Mouse (Mus musculus): ENCODE measurements around the gene Gabrb1.
A peak's percentile ranks its signal among the peaks of the same experiment; 100 is the strongest.

Gene Gabrb1

GRCm38 (mm10) chr5:71828996-71829395, 171.1 kb downstream of the Gabrb1 start:
- DNase-seq (ENCODE audit: low read depth, low spot score) = peak; percentile 36

DNA sequence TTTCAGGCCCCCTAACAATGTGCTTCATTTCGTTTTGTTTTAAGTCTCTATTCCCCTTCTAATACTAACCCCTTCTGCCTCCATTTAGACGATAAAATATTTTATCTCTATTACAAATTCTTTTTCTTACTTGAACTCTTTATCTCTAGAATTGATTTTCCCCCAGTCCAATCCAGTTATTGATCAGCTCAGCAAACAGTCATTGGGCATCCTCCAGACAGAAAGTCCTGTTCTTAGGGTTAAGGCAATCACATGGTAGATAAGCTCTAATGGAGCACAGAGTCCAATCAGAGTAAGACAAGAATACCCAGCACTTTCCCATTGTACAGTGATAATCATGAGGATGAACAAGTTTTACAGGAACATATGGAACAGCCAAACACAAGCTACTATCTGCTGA, 172.4 kb downstream of the Gabrb1 start:
- DNase-seq (ENCODE audit: low read depth, low spot score) = no peak

GRCm38 (mm10) chr5:71842241-71842640, 184.3 kb downstream of the Gabrb1 start:
- peak; percentile 47 for DNase-seq (ENCODE audit: low read depth, low spot score)

GRCm38 (mm10) chr5:71898214-71898613, 240.3 kb downstream of the Gabrb1 start:
- no peak for DNase-seq (ENCODE audit: low read depth, low spot score)

DNA sequence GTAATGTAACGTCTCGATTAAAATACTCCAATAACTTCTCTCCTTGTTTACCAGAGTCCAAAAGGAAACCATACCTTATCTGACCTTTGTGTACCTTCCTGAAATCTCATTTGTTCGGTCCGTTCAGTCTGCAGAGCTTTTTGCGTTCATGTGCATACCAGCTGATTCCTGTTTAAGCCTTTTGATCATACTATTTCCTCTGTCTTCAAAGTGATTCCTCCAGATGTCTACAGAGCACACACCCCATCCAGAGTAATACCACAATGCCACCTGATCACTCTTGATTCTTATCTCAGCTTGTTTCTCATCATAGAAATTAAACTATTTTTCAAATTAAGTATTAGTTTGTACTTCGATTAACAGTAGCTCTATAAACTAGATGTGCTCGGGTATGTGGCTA, 245.5 kb downstream of the Gabrb1 start:
- DNase-seq (ENCODE audit: low read depth, low spot score) = no peak

GRCm38 (mm10) chr5:71914028-71914427, 256.1 kb downstream of the Gabrb1 start:
- DNase-seq (ENCODE audit: low read depth, low spot score) = no peak

DNA sequence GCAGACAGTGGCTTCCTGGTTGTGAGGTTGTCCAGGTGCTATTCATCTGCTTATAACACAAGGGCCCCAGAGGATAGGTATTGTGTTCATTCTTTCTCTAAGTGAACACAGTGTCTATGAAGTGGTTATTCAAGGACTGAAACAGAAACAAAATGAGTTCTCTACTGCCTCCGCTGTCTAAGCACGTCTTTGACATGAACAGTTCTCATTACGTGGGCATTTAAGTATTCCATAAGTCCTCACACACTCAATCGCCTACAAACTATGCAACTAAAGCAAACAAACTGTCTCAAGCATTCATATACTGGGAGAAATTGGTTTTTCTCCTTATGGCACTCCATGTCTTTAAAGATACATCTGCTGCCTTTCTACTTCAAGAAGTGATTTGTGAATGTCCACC, 257.8 kb downstream of the Gabrb1 start:
- no peak for DNase-seq (ENCODE audit: low read depth, low spot score)

- no peak for DNase-seq (ENCODE audit: low read depth, low spot score)
These were observed 259.3 kb downstream of the Gabrb1 start for GRCm38 (mm10) chr5:71917206-71917605.

DNA sequence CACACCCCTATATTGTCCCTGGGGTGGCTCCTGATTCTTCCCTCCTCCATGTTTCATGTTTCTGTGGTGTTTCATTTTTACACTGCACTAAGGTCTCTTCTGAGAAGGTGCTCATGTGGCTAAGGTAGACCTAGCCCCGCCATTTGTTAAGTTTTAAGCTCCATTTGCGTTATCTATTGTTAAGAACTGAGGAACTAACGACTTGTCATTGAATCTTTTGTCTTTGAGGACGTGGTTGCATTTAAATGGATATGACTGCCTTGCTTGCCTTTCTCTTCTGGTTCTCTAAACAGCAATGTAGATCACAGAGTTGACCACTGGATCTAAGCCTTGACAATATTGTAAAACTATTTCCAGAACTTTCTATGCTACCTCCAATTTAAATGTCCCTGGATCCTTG, 265.7 kb downstream of the Gabrb1 start:
- DNase-seq (ENCODE audit: low read depth, low spot score) = no peak

GRCm38 (mm10) chr5:71926336-71926735, 268.4 kb downstream of the Gabrb1 start:
- no peak for DNase-seq (ENCODE audit: low read depth, low spot score)

- DNase-seq (ENCODE audit: low read depth, low spot score) = no peak
These were observed 272.1 kb downstream of the Gabrb1 start for GRCm38 (mm10) chr5:71930036-71930435.

GRCm38 (mm10) chr5:71951398-71951797, 293.5 kb downstream of the Gabrb1 start:
- DNase-seq (ENCODE audit: low read depth, low spot score) = no peak

- no peak for DNase-seq (ENCODE audit: low read depth, low spot score)
These were observed 297.3 kb downstream of the Gabrb1 start for GRCm38 (mm10) chr5:71955070-71955685.

DNA sequence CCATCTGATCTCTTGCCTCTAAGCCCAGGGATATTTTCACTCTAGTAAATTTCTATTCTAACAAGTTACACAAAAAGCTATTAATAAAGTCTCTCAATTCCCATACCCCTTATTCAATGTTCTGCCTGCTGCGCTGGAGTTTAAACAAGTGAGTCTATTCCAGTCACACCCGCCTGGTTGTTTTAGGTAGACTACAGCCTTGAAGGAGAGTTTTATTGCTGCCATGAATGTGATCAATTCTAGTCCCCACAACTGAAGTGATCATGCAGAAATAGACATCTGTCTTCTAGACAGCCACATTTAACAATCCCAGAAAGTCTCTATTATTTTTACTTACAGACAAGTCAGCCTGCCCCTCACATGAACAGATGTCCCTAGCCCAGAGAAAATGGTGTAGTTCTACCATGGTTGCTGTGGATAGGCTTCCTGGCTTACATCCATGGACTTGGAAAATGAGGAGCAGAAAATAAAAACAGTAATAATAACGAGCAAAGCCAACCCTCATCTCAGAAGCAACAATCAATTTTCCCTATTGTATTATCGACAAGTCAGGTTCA, 307.0 kb downstream of the Gabrb1 start:
- DNase-seq (ENCODE audit: low read depth, low spot score) = no peak

DNA sequence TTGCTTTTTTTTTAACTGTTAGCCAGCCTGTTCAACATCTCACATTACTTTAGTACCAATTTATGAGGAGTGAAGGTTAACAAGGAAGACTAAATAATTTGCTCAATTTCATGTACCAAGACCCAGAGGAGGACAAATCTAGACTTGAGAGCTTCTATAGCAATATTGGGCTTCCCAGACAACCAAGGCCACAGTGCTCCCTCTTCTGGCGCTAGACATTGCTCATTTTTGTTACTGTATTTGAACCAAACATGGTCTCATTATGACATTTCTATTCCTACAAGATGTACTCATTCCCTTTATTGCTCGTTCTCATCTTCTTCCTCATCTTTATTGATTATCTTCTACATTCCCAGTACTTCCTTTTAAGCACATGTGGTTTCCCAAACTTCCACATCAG, 307.6 kb downstream of the Gabrb1 start:
- DNase-seq (ENCODE audit: low read depth, low spot score) = no peak

DNA sequence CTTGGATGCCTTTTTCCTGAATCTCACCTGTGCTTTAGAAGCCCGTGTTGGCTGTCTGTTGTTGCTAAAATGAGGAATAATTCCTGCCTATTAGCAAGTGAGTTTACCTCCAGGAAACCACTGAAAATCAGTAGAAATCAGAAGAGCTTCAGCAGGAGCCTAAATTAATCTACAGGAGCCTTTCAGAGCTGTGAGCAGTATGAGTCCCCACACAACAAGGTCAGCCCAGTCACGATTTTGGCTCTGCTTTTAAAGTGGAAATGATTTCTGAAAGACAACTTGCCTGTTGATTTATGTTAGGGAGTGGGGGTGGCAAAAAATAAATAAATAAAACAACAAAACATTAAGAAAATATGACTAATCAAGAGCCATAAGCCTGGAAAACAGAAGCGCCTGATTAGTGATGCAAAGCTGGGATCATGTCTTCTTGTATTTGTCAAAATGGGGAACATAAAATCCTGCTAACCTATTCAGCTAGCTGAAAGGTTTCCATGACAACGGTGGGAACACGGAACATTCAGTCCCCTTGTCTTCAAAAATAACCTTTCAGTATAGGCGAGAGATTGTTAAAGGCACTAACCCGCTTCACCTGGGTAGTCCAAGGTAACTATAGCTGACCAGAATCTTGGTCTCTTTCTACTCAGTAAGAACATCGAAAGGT, 312.4 kb downstream of the Gabrb1 start:
- peak; percentile 52 for DNase-seq (ENCODE audit: low read depth, low spot score)

DNA sequence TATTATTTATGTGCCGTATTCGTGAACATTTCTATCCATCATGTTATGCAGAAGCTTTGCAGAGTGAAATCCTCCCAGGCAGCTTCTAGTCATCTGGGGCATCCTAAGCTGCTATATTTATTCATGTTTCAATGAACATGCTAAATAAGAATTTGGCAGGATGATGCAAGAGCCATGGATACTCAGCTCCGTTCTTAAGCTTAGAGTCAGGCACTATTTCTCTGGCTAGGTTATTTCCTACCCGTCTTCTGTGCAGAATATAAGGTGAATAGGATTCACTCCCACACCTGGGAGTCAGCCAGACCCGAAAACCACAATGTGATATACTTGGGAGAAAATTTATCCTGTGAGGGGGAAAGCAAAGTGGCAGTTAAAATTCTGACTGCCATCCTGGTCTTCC, 314.9 kb downstream of the Gabrb1 start:
- DNase-seq (ENCODE audit: low read depth, low spot score) = no peak

DNA sequence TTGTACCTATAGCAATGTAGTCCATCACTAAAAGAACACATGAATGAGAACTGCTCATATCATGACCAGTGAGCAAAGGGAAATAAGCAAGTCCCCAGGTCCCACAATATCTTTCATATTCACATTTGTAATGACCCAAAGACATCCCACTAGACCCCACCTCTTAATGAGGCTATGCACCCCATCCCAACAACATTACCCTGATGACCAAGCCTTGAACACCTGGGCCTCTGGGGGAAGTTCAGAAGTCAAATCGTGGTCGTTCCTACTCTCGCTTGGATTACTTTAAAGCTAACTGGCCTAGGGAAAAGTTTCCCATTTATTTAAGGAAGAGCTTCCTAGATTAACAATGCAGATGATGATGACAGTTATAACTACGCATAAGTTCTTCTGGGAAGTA, 318.2 kb downstream of the Gabrb1 start:
- no peak for DNase-seq (ENCODE audit: low read depth, low spot score)

GRCm38 (mm10) chr5:71976571-71977061, 318.7 kb downstream of the Gabrb1 start:
- DNase-seq (ENCODE audit: low read depth, low spot score) = peak; percentile 76

- no peak for DNase-seq (ENCODE audit: low read depth, low spot score)
These were observed 328.6 kb downstream of the Gabrb1 start for GRCm38 (mm10) chr5:71986561-71986960.

GRCm38 (mm10) chr5:71986983-71987398, 329.1 kb downstream of the Gabrb1 start:
- DNase-seq (ENCODE audit: low read depth, low spot score) = peak; percentile 64

GRCm38 (mm10) chr5:71999466-71999865, 341.6 kb downstream of the Gabrb1 start:
- DNase-seq (ENCODE audit: low read depth, low spot score) = no peak

- DNase-seq (ENCODE audit: low read depth, low spot score) = no peak
These were observed 346.0 kb downstream of the Gabrb1 start for GRCm38 (mm10) chr5:72003811-72004435.
